Mouse (Mus musculus): ENCODE results near the gene Lag3.
A peak's percentile ranks its signal among the peaks of the same experiment; 100 is the strongest.
"Not testable (repeated sequence)": the region's sequence is repeated elsewhere in the genome, so short reads cannot be mapped to it uniquely, and the experiment has no call there.

The Lag3 gene

DNA sequence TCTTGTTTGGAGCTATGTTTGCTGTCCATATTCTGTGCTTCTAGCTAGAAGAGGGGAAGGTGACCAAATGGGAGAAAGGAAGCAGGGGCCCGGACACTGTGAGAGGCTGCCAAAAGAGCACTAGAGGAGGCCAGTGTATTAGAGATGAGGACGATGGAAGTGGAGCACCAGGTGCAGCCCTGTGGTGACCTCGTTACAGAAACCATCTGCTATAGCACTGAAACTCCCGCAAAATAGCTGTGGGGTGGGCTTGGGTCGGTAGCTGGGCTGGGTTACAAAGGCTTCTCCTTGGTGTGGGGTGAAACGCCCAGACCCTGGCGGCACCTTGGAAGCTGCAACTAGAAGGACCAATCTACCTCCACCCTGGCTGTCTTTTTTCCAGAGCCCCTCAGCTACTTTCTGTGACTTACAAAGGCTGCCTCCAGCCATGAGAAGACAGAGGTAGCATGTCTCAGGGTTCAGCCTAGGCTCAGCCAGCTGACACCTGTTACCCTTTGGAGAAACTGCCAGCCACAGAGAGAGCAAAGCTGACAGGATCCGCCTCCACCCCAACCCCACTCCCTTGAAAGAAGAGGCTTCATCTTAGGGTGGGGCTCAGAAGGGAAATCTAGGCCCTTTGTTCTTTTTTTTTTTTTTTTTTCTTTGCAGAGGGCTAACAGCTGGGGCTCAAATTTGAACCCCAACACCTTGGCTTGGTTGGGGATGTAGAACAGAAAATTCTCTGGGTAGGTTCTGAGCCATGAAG lies 11.3 kb downstream of the Lag3 start:
- no peak for DNase-seq (ENCODE audit: low spot score)

DNA sequence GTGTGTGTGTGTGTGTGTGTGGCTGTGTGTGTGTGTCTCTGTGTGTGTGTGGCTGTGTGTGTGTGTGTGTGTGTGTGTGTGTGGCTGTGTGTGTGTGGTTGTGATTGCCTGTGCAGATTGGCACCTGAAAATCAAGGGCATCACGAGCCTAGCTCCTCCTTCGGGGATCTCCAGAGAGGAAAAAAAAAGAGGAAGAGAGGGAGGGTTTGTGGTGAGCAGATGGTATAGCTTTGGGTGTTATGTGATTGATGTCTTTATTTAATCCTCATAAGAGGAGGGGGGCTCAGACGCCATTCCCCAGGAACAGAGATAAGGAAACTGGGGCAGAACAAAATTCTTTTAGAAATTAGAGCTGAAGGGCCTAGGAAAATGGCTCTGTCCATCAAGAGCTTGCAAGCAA lies 13.1 kb downstream of the Lag3 start:
- no peak for DNase-seq (ENCODE audit: low spot score)

DNA sequence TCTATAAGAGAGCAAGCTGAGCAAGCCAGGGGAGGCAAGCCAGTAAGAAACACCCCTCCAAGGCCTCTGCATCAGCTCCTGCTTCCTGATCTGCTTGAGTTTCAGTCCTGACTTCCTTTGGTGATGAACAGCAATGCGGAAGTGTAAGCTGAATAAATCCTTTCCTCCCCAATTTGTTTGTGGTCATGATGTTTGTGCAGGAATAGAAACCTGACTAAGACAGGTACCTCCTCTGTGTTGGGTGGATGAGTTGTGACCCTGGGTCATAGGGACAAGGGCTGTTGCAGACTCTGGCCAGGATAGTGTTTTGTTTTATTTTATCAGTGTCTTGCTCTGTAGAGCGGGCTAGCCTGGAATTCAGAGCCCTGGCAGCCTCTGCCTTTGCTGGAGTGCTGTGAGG lies 17.4 kb downstream of the Lag3 start:
- DNase-seq (ENCODE audit: low spot score): not testable (repeated sequence)

DNA sequence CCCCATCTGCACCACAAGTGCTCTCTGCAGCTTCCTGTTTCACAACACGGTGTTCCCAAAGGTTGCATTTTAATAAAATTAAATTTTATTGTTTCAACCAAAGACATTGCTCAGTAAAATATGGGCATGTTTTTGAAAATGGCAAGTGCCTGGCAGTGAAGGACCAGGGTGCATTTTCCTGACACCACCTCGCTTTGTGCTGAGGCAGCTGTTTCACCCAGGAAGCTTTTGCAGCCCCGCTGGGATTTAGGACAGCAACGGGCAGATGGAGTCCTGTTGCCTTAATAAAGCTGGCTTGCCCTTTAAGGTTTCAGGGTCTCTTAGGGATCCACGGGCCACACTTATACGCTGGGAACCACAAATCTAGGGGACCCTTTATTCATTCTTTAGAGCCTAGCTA lies 20.5 kb downstream of the Lag3 start:
- no peak for DNase-seq (ENCODE audit: low spot score)

DNA sequence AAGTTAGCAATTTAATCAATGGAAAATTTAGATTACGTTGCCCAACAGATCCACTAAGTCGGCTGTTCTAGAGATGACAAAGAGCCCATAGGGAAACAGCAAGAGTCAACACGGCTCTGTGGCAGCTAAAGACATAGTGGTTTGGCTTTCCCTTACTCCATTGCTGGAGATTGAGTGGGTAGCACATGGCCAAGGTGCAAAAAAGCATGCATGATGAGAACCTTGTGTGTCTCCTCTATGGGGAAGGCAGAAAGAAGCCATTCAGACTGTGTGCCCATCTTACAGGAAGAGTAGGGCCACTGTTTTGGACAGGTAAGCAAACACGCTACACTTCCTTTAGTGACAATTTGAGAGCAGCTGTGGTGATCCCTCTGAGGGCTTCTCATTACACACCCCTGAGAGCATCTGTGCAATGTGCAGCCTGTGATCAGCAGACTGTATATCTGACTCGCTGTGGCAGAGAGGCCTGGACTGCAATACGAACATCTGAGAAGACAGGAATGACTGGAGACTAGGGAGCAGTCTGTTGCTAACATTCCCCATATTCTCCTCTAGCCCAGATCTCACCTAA lies 22.9 kb downstream of the Lag3 start:
- DNase-seq (ENCODE audit: low spot score): no peak

DNA sequence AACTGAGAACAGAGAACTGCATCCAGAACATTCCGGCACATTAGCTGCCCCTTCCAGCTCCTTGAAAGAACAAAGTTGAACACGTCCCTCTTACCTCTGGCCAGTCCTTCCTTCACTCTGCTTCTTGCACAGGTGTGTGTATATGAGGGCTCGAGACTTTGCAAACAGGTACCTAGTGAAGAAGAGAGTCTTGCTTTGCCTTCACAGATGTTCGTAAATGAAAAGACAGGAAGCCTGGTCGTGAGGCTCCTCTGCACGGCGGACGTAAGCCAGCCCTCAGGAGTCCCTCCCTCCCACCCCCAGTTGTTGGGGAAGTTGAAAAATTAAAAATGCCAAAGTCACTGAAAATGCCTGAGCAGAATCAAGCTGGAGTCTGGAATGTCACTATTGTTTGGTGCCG lies 23.5 kb downstream of the Lag3 start, which contains the start of gene Cd4:
TSS of gene Cd4 (minus strand) at position 236 of the 400 bp plus-strand sequence.
- no peak for DNase-seq (ENCODE audit: low spot score)

DNA sequence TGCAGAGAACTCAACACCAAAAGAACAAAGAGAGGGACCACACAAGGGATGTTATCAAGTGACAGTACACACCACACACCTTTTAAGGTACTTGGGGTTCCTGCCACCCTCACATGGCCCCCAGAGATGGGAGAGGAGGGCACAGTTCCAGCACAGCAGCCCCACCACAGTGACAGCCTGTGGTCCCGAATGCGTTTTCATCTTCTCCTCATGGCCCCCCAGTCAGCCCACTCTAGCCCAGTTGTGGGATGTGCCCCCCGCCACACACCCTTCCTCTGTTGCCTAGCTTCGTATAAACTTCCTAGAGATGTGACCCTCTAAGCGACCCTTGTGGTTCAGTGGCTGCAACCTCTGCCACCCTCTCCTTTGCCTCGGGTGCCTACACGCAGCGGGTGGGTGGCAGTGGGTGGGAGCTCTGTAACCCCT lies 25.5 kb downstream of the Lag3 start:
- DNase-seq (ENCODE audit: low spot score): no peak

DNA sequence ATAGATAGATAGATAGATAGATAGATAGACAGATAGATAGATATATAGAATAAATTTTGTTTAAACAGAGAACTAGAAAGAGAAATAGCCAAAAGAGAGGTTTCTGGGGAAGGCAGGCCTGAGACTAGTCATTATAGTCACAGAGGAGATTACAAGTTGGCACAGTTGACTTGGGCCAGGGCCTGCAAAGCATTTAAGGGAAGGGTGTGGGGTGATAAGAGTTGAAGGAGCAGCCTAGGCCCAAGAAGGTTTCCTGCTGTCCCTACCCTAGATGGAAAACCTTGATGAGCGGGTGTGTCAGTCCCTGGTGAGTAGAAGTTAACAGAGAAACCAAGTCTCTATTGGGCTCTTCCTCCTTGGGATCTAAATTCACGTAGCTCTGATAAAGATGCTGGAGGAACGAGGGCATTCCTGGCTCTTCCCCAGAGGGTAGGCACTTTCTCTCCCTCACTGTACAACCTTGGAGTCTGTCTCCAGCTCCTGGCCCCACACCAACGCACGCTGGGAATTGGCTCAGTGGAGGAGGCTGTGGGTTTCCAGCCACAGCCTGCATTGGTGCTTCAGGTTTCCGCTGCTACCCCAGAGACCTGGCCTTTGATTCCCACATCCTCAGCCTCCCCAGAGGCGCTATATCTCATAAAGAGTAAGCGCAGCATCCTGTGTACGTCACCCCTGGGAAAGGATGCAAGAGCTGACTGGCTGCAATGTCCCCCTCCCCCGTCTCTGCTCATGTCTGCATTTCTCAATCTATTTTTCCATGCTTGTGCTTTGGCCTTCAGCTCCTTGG lies 26.6 kb downstream of the Lag3 start:
- DNase-seq (ENCODE audit: low spot score): no peak

DNA sequence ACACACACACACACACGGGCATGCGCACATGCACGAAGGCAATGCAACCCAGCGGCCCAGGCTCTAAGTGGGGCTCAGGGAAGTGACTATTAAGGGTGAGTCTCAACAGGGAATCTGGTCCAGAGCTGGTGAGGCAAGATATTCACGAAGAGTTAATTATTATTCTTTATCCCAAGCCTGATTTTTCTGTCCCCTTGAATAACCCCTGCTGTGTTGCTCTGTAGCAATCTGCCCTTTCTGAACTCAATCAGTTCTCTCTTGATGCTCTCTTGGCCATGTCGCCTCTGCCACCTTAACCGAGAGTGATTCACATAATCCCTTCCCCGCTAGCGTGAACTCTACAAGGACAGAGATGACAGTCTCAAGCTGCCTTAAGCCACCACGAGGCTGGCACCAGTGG lies 28.2 kb downstream of the Lag3 start:
- DNase-seq (ENCODE audit: low spot score): no peak

DNA sequence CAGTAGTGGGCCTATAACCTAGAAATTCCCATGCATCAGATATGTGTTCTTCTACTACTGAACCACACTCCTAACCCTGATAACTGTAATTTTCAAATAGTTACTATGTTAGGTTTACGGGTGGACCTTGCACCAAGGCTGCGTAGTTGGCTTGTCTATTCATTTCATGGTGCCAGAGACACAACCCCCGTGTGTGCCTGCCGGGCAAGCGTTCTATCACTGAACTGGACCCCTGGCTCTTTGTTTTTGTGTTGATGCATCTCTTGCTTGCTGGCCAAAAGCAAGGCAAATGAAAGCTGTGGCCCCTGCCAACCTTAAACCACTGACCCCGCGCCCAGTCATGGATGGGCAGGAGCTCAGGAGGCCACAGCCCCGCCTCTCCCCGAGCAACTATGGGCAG lies 29.7 kb downstream of the Lag3 start:
- DNase-seq (ENCODE audit: low spot score): no peak

DNA sequence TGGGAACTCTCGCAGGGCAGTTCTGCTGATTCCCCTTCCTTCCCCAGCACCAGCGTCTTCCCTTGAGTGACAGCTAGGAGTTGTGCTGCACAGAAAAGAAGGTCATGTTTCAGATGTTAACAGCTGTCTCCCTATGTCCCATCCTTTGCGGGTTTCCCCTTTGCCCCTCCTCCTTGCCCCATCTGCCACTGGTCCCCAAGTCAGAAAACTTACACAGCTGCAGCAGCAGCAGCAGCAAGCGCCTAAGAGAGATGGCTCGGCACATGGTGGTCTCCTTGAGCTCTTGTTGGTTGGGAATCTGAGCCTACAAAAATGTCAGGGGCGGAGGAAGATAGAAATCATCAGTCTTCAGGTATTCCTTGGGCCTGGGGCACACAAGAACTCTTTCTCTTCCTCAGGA lies 32.1 kb downstream of the Lag3 start:
- no peak for DNase-seq (ENCODE audit: low spot score)

DNA sequence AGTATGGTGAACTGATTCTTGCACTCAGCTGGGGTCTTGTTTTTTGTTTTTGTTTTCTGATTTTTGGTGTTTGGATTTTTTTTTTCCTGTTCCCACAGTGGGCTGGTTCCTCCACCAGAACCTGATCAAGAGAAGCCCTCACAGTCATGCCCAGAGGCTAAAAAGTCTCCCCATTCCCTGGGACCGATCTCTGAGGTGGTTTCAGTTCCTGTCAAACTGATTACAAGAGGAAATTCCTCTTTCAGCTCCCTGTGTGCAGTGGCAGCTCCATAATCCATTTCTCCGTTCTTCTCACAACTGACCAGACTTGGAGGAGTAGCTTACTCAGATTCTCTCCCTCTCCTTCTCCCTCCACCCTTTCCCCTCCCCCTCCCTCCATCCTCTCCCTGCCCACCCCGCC lies 37.2 kb downstream of the Lag3 start:
- DNase-seq (ENCODE audit: low spot score): no peak

DNA sequence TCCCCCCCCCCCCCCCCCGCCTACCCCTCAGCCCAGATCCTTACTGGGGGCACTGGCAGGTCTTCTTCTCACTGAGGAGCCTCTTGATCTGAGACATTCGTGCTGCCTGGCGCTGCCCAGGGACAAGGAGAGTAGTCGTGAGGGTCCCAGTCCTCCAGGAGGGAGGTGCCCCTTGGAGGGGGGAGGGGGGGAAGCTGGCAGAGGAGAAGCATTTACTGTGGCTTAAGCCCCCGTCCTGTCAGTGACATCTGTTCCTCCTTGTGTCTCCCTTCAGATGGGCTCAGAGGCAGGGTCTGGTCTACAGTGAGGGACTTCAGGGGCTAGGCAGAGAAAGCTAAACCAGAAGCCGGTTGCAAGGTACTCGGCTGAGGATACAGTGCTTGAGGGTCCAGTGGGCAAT lies 44.9 kb downstream of the Lag3 start:
- DNase-seq (ENCODE audit: low spot score): no peak

DNA sequence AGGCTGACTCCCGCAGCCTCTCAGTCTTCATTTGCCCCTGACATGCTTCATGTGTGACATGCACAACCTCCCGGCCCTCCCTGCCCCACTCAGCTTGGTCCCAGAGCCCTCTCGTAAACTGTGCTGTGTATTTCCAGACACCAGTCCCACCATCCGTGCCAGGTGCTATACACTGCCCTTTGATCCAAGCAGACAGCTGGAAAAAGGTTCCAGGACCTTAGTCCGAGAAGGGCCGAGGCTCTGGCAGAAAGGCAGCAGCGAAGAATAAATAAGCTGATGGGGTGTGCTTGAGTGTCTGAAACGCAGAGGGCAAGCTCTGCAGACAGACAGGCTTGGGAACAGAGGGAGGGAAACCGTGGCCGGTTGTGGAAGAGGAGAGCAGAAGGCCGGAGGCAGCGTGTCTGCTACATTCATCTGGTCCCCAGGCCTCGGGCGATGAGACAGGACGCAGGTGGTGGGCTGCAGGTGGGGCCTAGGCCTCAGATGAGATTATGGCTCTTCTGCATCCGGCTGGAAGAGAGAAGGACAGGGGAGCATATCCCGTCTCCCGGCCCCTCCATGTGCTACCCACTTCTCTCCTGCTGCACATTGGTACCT lies 45.6 kb downstream of the Lag3 start:
- DNase-seq (ENCODE audit: low spot score): no peak

DNA sequence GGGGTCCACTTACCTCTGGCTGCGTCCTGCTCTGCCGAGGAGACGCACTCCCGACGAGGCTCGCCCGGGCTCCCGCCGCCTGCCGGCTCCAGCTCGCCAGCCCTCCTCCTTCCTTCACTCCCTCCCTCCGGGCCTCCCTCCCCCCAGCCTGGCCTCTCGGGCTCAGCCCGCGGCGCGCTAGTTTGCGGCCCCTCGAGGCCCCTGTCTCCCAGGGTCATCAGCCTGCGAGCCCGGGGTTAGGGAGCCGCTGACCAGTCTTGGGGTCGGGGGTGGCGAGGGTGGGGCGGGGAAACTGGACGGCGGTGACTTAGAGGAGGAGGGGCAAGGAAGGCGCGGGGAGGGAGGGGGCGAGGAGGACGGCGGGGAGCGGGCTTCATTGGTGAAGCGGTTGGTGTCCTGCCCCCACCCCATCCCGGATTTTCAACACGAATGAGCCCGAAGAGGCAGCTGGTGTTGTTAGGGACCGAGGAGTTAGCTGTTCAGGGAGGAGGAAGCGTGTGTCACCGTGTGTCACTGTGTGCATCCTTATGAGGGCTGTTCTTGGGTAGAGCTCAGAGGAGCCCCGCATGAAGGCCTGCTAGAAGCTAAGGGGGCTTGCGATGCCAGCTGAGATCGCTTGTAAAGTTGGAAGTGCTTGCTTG lies 47.7 kb downstream of the Lag3 start, which contains the start of gene Gpr162:
TSS of gene Gpr162 (minus strand) at position 326 of the 641 bp plus-strand sequence.
- no peak for DNase-seq (ENCODE audit: low spot score)

DNA sequence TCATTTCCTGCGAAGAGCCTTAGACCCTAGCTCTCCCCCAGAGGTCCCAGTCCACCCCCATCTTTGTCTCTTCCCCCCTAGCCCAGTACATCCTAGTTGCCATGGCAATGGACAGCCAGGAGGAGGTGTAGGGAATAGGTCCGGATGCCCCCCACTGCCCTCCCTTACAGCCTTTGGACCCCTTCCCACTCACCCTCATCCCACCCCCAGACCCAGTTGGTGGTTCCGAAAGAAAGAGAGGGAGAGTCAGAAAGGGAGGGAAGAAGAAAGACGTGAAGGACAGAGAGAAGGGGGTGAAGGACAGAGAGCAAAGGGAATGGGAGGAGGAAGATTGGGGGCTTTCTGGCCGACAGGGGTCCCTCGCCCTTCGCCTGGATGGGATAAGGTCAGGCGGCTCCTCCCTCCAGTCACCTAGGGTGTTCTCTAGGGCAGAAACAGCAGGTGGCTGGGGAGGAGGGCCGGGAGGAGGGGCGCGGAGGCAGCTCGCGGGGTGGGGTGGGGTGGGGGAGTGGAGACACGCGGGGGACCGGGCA lies 48.3 kb downstream of the Lag3 start:
- no peak for DNase-seq (ENCODE audit: low spot score)

DNA sequence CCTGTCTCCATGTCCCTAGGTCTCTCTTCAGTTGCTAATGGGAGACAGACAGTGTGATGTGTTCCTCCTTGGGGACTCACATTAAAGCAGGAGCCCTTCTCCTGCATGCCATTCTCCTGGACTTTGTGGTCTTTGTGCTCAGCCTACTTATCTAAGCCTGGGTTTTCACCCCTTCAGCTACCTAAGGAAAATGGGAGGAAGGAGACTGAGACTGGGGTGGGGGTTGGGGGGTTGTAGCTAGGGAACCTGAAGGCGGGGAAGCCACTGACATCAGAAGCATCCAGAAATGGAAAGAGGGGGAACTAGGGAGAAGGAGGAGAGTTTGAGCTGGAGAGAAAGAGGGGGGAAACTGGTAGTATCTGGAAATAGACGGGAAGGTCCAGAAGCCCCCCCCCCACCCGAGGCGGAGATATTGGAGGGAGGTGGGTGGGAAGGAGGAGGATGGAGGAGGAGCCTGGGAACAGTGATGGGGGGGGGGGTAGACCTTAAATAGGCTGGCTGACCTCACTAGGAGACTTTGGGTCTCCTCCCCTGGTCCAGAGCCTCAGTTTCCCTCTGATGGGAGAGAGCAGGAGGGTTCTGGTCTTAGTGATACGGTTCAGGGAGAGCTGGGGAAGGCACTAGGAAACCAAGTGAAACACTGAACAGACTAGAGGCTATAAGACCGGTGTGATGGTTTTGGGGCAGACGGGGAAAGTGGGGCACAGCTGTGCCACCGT lies 48.9 kb downstream of the Lag3 start:
- DNase-seq (ENCODE audit: low spot score): no peak

DNA sequence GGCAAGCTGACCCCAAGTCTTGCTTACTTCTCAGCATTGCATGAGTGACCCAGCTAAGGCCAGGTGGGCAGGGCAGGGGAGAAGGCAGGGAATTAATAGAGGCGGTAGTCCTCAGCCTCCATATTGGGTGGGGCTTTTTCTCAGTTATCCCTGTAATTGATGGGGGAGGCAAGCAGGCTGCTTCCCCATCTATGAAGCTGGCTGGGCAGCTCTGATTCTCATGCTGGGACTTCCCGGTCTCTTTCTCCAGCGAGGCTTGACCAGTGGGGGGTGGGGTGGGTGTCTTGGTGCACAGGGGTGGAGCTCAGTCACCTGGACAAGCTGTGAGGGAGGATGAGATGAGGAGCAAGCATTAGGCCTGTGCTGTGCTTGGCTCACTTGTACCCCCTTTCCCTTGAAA lies 49.7 kb downstream of the Lag3 start:
- DNase-seq (ENCODE audit: low spot score): no peak

DNA sequence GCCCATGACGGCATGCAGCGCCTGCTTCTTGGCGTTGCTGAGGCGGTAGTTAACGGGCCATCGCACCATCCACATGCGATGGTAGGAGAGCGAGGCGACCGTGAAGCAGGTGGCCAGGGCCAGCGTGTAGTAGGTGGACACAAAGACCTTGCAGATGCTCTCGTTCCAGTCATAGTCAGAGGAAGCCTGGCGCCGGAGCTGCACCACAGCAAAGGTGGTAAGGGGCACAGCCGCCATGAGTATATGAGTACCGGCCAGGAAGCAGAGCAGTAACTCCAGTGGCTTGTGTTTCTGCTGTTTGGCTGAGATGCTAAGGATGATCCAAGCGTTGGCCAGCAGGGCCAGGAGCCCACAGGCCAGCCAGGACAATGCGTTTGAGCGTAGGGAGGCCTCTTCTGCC lies 50.2 kb downstream of the Lag3 start:
- no peak for DNase-seq (ENCODE audit: low spot score)

DNA sequence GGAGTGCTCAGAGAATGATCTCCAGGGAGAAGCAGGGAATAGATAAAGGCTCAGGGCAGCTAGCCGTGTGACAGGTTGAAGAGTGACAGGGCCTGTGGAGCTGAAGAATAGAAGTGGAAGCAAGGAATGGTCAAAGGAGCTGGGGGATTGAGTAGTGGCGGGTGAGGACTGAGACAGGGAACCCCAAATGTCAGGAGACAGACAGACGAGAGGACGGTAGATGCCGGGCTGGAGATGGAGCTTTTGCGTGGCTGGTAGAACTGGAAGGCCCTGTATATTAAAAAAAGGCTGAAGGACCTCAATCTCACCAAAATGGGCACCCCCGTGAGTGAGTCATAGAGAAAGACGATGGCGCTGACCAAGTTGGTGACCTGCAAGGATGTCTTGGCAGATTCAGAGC lies 51.0 kb downstream of the Lag3 start:
- no peak for DNase-seq (ENCODE audit: low spot score)

DNA sequence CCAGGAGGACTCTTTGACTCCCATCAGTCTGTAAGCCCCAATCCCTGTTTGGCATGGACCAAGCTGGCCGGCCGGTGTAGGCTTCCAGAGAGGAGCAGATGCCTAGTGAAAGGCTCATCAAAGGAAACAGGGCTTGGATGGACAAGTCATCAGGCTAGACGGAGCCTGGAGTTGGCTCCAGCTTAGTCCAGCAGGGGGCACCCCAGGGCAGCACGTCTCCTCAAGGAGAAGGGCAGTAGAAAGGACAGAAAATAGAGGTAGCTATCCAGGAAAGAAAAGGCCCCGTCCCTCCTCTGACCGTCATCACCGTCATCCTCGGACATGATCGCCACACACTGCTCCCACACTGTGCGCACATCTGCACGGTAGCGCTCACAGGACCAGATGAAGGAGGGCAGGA lies 51.8 kb downstream of the Lag3 start:
- peak; percentile 65 for DNase-seq (ENCODE audit: low spot score)
